Mouse (Mus musculus): ENCODE measurements at regions not wholly inside any gene's neighbourhood (a gene's known extent, or its start where the extent isn't known, plus 50 kb on each side); places are given as distances from the start of the nearest gene placed in this dataset.
"Not testable (repeated sequence)": the region's sequence is repeated elsewhere in the genome, so short reads cannot be mapped to it uniquely, and the experiment has no call there.

DNA sequence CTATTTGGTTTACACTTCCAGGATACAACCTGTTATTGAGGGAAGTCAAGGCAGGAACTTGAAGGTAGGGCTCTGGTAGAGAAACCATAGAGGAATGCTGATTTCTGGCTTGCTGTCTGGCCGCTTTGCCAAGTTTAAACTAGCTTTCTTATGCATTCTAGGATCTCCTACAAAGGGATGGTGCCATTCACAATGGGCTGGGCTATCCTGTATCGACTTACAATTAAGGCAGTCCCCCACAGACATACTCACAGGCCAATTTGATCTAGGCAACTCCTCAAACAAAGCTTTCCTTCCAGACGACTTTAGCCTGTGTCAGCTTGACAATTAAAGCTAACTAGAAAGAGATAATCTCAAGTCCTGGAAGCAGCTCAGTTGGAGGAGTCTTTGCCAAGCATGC lies 83.1 kb downstream of the Phlda1 start:
- DNase-seq (ENCODE audit: low read depth in 1 of 2, low spot score in 2 of 2): no peak

DNA sequence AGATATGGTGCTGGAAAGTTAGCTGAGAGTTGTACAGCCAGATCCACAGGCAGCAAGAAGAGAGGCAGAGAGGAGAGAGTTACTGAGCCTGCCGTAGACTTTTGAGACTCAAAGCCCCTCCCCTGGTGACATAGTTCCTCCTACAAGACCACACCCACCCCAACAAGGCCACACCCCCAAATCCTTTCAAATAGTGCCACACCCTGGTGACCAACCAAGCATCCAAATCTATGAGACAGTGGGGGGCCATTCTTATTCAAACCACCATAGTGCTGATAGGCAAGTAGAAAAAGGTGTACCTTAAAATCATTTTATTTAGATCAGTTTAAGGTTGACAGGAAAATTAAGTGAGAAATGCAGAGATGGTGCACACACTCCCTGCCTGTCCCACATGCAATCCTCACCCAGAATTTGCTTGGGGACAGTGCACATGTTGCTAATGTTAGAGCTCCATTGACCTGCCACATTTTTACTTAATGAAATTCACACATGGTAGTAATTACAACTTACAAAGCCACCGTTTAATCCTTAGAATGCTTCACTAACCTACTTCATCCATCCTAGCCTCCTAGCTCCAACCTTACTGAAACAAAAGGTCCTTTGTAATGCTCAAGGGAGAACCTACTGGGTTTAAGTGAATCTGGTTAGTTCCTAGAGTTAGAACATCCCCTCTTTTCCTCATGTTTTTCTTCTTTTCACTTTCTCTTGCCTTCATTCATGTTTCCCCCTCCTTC lies 86.5 kb downstream of the Phlda1 start:
- no peak for DNase-seq (ENCODE audit: low read depth in 1 of 2, low spot score in 2 of 2)

DNA sequence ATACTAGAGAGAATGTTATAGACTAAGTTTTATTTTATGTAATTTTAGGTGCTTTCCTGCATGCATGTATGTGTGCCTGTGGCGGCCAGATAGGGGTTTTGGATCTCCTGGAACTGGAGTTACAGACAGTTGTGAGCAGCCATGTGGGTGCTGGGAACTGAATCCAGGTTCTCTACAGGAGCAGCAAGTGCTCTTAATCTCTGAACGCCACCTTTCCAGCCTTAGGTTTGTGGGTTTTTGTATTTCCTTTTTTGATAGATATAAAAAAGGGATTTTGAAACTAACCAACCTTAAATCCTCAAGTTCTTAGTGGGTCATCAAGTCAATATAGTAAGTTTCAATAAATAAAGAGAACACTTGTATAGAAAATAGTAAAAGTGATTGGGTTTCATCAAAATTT lies 87.2 kb downstream of the Phlda1 start:
- DNase-seq (ENCODE audit: low read depth in 1 of 2, low spot score in 2 of 2): no peak

DNA sequence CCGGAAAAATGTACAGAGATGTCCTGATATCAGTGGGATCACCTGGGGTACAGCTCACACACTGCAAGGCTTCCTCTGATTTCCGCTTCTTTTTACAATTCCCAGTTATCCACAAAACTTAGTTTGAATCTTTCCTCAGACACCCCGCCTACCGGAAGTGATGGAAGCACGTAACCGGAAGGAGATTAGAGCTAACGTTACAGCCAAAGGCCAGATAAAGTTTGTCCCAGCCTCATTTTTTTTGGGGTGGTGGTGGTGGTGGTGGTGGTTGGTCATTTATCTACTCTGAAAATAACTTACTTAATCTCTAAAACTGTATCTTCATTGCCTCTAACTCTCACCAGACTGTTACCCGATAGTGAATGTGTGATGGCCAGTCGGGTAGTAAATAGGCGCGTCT lies 88.1 kb downstream of the Phlda1 start:
- DNase-seq (ENCODE audit: low read depth in 1 of 2, low spot score in 2 of 2): no peak

DNA sequence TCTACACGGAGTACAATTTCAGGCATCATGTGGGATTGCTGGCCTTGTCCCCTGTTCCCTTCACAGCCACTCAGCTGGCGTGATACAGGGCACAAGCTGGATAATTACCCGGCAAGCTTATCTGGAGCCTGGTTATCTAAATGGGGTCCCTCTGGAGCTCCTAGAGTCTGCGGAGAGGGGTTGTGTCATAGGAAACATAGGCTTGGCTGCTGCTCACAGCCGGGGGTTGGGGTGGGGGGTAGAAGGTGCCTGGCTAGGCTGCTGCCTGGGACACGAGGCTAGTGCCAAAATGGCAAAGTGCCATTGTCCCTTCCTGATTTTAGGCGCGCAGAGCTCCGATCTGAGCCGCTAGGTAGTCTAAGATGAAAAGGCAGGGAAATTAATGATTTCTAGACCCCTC lies 88.6 kb downstream of the Phlda1 start:
- no peak for DNase-seq (ENCODE audit: low read depth in 1 of 2, low spot score in 2 of 2)

DNA sequence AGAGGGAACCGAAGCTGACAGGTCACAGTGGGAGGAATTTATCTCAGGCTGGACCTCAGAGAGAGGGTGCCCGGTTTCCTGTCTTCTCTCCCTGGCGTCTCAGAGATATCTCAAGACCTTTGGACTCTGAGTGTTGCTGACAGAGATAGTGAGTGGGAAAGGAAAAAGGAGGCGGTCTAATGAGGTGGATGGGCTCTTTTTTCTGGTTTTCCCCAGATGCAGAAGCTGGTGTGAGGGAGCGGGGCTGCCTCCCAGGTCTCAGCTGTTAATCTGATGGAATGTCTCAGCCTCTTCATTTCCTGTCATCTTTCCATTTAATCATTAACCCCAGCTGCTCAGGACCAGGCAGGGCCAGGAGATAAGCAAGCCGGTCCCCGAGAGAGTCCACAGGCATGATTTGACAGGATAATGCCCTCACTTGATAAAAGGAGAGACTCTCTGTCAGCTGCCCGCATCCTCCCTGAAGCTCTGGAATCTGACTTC lies 89.5 kb downstream of the Phlda1 start:
- no peak for DNase-seq (ENCODE audit: low read depth in 1 of 2, low spot score in 2 of 2)

DNA sequence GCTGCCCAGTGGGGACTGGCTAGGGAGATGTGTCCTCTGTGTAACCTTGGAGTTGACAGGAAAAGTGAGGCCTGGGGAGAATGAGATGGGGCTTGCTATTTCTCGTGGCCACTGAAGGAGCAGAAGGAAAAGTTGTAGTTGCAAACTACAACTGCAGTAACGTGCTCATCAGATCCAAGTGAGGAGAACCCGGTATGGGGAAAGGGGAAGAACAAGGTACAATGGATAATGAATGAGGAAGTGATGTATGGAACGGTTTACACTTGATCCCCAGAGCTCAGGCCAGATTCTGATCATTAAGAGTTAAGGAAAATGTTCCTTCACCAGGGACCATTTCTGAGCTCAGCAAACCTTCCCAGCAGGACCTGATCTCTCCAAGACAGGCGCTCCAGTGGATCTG lies 92.6 kb downstream of the Phlda1 start:
- DNase-seq (ENCODE audit: low read depth in 1 of 2, low spot score in 2 of 2): no peak

DNA sequence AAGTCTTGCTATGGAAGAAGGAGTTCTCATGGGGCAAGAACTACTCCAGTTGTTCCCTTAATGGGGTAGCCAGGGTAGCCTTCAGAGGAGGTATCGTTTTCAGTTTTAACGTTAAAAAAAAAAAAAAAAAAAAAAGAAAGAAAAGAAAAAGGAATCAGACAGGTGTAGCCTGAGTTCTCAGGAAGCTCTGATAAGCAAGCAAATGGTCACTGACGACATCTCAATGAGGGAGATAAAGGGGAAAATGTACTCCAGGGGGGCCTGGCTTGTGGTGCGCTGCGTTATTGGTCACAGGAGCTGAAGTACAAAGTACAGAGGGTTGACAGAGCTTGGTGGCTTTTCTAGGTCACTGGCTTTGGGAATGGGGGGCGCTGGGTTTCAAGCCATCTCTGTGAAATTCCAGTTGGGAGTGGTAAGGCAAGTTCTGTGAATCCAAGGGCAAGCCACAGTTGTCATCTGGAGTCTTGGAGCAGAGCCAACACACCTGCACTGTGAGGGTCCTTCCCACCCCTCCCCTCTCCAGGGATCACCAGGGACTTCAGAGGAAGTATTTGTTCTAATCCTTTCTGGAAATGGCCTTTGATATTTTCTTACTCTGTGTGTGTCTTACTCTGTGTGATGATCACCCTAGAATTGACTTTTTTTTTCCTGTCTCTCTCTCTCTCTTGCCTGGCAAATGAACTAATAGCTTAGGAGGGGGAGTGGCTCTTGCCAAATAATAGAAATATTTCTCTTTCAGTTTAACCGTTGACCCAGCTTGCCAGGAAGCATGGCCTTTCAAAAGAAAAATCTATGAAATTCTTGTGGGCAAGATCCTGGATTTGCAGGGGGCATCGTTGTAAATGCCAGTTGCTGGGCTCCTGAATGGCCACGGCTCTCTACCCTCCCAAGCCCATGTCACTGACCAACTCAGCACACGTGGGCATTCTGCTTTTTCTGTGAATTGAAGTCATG lies 93.5 kb downstream of the Phlda1 start:
- no peak for DNase-seq (ENCODE audit: low read depth in 1 of 2, low spot score in 2 of 2)

DNA sequence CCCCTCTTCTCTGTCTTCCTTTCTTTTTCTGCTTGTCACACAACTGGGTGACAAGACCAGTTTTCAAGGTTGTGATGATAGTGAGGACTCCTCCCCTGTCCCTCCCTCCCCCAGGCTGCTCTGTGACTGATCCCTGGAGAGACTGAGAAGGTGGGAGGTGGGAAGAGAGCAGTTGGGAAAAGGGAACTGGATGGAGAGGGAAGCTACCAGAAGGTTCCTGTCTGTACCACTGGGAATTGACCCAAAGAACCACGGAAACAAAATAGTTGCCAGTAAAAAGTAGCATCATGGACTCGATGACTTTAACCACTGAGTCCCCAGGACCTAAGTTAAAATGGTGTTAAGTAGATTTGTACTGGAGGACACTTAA lies 94.2 kb downstream of the Phlda1 start:
- no peak for DNase-seq (ENCODE audit: low read depth in 1 of 2, low spot score in 2 of 2)

DNA sequence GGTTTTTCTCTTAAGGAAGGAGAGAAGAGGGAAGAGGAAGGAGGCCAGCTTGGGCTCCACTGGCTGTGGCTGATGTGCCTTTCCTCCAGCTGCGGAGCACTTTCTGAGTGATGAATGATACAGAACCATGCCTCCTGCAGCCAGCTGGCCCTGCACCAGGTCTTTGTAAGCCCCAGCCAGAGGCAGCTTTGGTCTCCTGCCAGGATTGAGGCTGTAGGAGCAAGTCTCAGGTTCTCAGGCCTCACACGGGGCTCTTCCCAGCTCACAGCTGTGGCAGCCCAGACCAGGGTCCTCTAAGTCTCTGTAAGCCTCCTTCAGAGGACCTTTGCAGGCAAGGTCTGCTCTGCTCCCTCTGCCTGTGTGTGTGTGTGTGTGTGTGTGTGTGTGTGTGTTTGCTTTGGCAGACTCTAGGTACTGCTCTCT lies 94.6 kb downstream of the Phlda1 start:
- no peak for DNase-seq (ENCODE audit: low read depth in 1 of 2, low spot score in 2 of 2)

DNA sequence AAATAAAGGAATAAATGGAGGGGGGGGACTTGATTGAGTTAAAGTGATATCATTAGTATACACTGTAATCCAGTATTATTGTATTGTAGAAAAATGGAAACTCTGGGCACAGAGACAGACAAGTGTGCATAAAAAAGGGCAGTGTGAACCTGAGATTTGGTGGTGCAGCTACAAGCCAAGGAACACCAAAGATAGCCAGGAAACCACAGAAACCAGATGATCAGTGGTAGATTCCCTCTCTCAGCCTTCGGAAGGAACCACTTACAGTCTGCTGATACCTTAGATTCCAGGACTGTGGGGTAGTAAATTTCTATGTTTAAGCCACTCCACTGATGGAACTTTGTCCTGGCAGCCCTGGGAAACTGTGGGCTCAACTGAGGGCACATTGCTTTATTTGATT lies 97.1 kb downstream of the Phlda1 start:
- DNase-seq (ENCODE audit: low read depth in 1 of 2, low spot score in 2 of 2): no peak

DNA sequence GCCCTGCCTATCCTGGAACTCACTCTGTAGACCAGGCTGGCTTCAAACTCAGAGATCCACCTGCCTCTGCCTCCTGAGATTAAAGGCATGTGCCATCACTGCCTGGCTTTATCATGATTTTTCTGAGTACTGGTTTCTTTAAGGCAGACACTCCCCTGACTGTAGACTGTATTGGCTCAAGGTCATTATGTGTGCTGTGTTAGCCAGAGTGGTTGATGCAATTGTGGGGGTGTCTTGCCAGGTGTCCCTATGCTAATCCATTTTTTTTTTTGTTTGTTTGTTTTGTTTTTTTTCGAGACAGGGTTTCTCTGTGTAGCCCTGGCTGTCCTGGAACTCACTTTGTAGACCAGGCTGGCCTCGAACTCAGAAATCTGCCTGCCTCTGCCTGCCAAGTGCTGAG lies 101.3 kb downstream of the Phlda1 start:
- not testable (repeated sequence) for DNase-seq (ENCODE audit: low read depth in 1 of 2, low spot score in 2 of 2)

DNA sequence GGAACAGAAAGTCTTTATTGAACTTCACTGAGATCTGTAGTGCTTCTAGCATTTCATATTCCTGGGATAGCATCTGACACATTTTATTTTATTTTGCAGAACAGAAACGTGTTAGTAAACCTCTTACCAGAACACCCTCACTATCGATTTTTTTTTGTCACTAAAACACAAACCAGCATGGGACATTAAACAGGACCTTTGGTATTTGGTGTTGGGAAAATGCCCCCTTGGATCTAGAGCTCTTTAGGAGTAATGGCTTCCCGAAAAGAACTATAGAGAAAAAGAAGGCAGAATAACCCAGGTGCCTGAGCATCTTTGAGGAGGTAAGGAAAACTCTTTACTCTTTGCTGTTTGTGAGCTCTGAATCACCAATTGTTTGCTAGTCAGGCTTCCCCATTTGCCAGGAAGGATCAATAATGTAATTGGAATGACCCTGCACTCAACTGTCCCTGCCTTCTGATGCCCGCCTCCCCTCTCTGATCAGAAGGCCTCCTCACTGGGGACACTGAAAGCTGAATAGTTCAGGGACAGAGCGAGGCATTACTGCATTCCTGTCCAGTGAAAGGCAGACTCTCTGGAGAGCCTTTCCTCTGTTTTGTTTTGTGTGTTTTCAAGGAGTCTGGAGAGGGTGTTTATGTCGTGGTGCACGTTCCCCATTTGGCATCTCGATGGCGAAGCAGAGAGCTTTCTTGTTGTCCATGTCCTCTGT lies 102.5 kb downstream of the Phlda1 start:
- no peak for DNase-seq (ENCODE audit: low read depth in 1 of 2, low spot score in 2 of 2)

DNA sequence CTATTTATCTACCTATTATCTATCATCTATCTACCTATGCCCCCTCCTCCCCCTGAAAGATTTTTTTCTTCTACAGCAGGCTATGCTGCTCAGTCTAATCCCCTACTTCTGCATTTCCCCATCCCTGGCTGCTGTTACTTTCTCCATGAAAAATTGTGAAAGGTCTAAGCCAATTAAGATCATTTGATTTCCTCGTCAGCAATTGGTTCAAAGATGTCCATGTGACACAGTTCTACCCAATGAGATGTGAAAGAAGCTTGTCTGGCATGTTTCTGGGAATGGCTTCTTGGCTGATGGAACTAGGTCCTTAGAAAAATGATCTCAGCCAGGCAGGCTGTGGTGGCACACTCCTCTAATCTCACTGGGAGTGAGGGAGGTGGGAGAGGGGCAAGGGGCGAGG lies 103.8 kb downstream of the Phlda1 start:
- no peak for DNase-seq (ENCODE audit: low read depth in 1 of 2, low spot score in 2 of 2)

DNA sequence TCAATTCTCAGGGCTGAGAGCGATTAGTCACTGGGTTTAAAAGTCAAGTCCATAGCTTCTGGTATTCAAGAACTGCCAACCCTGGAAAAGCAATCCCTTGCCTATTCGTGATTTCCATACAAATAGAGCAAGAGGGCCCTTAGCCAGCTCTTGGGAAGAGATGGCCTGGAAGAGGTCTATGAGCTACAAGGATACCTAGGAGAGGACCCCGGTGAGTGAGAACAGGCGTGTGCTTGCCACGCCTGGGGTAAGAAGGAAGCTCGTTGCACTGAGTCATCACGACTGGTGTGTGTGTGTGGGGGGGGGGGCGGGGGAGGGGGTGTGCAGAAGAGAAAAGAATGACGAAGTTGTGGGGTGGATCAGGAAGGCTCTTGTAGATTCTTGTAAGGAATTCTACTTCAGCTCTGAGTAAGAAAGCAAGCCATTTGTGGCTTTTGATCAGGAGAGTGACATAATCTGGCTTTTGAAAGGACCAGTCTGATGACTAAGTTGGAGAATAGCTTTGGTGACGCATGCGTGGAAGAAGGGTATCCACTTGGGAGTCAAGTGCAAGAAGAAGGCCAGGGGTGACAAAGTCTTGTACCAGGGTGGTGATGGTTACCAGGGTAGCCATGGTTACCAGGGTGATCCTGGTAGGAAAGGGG lies 113.7 kb downstream of the Phlda1 start:
- DNase-seq (ENCODE audit: low read depth in 1 of 2, low spot score in 2 of 2): no peak

DNA sequence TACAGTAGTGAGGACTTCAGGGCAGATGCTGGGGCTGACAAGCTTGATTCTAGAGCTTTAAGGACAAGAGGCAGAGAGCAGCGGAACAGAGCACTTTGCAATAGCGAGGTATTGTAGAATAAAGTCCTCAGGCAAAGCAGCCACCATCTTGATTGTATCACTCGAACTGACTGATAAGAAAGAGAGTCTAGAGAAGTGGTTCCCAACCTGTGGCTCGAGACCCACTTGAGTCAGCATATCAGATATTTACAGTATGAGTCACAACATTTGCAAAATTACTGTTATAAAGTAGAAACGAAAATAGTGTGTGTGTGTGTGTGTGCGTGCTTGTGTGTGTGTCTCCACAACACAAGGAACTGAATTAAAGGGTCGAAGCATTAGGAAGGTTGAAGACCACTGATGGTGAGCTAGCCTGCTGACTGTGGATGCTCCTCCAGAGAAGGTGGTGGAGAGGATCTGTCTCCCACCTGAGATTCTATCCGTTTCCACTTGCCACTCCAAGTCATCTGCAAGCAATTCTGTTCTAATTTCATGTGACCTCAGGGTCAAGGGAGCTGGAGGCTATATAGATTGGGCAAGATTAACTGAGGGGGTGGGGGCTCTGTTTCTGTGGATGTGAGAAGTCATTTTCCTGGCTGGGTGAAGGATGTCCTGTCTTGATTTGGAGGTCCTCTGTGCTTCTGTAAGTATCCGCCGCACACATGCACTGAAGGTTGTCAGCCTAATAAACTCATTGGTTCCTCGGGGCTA lies 115.0 kb downstream of the Phlda1 start:
- DNase-seq (ENCODE audit: low read depth in 1 of 2, low spot score in 2 of 2): no peak

DNA sequence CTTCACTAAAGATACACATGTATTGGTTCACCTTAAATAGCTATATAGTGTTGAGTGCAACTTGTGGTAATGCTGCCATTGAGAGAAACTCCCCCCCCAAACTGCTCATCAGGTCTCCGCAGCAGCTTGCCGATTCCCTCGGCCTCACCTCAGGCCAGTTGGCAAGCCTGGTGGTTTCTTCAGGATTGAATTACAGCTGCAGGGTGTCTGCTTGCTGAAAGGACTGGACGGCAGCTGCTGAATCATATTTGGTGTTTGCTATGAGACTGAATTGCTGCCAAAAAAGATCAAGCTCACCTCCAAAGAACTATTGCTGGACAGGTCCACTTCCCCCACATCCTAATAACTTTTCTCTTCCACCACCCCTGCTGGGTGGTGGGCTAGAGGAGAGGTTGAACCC lies 116.7 kb downstream of the Phlda1 start:
- DNase-seq (ENCODE audit: low read depth in 1 of 2, low spot score in 2 of 2): no peak

DNA sequence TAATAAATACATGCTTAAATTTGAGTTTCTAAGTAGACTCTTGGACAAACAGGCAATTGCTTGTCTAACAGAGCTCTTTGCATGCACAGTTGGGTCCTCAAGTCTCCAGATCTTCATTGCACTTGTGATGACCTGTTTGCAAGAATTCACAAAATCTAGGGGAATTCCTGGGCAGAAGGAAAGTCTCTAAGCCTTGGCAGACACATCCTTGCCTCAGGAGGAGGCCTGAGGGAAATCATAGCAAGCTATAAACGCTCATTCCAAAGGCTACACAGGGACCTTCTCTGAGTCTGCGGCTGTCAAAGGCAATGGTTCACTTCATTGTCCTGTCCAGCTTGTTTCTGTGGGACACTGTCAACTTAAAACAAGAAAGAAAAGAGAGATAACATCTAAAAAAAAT lies 117.9 kb downstream of the Phlda1 start:
- no peak for DNase-seq (ENCODE audit: low read depth in 1 of 2, low spot score in 2 of 2)

DNA sequence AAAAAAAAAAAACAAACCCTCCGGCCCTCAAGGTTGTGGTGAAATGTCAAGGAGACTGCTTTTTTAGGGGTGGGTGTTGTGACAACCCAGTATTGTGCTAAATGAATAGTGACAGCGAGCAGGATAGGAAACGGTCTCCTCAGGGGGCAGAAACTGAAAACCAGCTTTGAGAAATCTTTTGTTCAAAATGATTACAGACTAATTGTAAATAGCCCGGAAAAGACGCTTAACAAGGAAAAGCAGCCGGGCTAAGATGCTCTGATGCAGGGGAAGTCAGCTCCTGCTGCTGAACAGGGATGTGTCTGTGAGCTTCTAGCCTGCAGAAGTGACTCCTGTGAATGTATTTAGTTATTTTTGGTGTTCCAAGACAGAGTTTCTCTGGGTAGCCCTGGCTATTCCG lies 118.5 kb downstream of the Phlda1 start:
- DNase-seq (ENCODE audit: low read depth in 1 of 2, low spot score in 2 of 2): no peak

DNA sequence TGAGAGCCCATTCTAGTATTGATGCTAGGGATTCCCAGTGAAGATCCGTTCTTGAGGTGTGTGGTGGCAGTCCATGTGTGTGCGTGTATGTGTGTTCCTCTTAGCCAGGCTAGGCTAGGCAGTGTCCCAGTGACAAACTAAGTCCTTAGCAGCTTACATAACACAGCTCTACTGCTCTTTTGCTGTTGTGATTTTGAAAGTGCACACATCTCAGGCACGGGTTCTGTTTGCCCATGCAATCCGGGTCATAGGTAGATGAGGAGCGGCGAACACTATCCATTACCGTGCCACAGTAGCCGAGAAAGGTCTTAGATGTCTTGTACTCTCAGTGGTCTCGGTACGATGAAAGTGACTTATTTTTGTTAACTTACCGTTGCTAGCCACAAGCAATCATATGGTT lies 119.5 kb downstream of the Phlda1 start:
- DNase-seq (ENCODE audit: low read depth in 1 of 2, low spot score in 2 of 2): no peak

DNA sequence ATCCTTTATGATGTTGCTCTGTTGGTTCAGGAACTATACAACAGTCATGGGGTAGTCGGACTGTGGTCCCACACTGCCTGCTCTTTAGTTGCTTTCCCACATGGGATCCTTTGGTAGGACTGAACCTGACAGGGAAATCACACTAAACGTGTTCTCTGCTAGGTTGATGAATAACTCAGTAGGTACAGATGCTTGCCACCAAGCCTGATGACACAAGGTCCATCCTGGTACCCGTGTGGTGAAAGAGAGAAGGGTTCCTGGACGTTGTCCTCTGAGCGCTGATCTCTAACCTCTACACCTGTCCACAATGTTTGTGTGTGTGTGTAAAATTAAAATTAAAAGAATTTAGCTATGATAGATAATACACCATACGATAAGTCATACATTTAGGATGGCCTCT lies 119.9 kb downstream of the Phlda1 start:
- DNase-seq (ENCODE audit: low read depth in 1 of 2, low spot score in 2 of 2): no peak

Data from monocyte, adult 2 months (primary cell).